Mouse (Mus musculus) ovary, postnatal 14 days (tissue): Measurements from ENCODE around the gene Erp44.

Experiments used
- DNase-seq: peaks from one replicate; pipeline ENCODE4 v3.0.0; 2022; ENCODE audit warnings: low spot score

The Erp44 gene

GRCm38 (mm10) chr4:48239046-48239445 is 40.3 kb downstream of the Erp44 start:
- DNase-seq = no peak

- DNase-seq = no peak
These were observed 42.6 kb downstream of the Erp44 start for GRCm38 (mm10) chr4:48236721-48237120.

- no peak for DNase-seq
These were observed 52.6 kb downstream of the Erp44 start for GRCm38 (mm10) chr4:48226800-48227199.

GRCm38 (mm10) chr4:48225604-48226003 is 53.8 kb downstream of the Erp44 start:
- no peak for DNase-seq

GRCm38 (mm10) chr4:48225173-48225572 is 54.2 kb downstream of the Erp44 start:
- DNase-seq = peak; percentile 73

GRCm38 (mm10) chr4:48203564-48203963 is 75.8 kb downstream of the Erp44 start:
- DNase-seq = no peak

GRCm38 (mm10) chr4:48198447-48198846 is 80.9 kb downstream of the Erp44 start:
- no peak for DNase-seq

GRCm38 (mm10) chr4:48197925-48198324 is 81.4 kb downstream of the Erp44 start:
- DNase-seq = no peak

GRCm38 (mm10) chr4:48182115-48182806 is 97.1 kb downstream of the Erp44 start:
- no peak for DNase-seq

GRCm38 (mm10) chr4:48181366-48181765 is 98.0 kb downstream of the Erp44 start:
- no peak for DNase-seq

GRCm38 (mm10) chr4:48180922-48181321 is 98.4 kb downstream of the Erp44 start:
- no peak for DNase-seq

GRCm38 (mm10) chr4:48175666-48176065 is 103.7 kb downstream of the Erp44 start:
- DNase-seq = no peak

- no peak for DNase-seq
These were observed 115.5 kb downstream of the Erp44 start for GRCm38 (mm10) chr4:48163851-48164250.

GRCm38 (mm10) chr4:48160386-48160785 is 119.0 kb downstream of the Erp44 start:
- DNase-seq = no peak

GRCm38 (mm10) chr4:48155864-48156263 is 123.5 kb downstream of the Erp44 start:
- DNase-seq = no peak

GRCm38 (mm10) chr4:48153229-48153628 is 126.1 kb downstream of the Erp44 start:
- no peak for DNase-seq

GRCm38 (mm10) chr4:48149492-48149891 is 129.9 kb downstream of the Erp44 start:
- no peak for DNase-seq
